Mouse (Mus musculus): Measurements from ENCODE around the gene 4931409K22Rik. TPM values are rescaled to one million over a fixed set of nuclear protein-coding genes. Genes with fewer than 3 reads are reported as not detected.
A peak's percentile ranks its signal among the peaks of the same experiment; 100 is the strongest.

4931409K22Rik gene
- polyA plus RNA-seq (2017; shearing (Covaris generic)) = not detected

DNA sequence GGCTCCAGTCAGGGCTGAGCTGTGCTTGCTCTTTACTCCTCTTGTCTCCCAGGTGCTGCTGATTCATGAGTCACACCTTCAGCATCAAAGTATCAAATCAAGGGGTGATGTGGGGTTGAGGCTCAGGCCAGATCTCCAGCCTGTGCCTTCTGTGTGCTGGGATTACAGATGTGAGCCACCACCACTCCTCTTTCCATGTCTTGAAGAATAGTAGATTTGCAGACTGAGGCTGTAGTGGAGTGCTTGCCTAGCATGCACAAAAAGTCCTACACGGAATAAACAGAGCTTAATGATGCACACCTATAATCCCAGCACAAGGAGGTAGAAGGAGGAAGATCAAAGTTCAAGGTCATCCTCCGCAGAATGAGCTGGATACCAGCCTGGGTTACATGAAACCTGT lies at the start of gene 4931409K22Rik:
Gene 4931409K22Rik (minus strand): TSS at position 101 of the 400 bp plus-strand sequence.
- ATAC-seq = no peak

DNA sequence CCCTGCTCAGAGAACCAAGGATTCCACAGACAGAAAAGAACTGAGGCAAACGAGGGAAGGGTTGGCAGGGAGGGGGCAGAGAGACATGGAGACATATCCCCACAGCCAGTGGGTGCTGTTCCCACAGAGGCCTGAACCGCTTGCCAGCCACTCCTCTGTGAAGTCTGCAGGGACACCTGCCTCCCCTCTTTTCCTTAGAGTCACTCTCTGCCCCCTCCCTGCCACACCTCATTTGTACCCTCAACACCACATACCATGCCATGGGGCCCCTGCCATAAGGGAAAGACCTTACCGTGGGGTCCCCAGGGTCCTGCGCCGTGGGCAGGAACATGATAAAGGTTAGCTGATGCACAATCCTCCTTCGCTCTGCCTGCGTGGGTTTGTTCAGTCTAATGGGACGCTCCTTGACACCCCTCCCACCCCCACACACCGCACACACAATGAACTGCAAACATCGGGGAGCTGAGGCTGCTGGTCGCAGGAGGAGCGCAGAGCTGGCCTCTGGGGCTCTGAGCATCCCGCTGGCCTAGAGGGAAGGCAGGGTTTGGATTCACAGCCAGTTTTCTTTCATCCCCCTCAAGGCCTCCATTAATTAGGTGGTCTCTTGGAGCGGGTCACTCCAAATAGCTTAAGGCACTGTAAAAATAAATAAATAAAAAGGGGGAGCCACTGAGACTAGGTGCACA lies 49.5 kb upstream of the 4931409K22Rik start:
- no peak for ATAC-seq

DNA sequence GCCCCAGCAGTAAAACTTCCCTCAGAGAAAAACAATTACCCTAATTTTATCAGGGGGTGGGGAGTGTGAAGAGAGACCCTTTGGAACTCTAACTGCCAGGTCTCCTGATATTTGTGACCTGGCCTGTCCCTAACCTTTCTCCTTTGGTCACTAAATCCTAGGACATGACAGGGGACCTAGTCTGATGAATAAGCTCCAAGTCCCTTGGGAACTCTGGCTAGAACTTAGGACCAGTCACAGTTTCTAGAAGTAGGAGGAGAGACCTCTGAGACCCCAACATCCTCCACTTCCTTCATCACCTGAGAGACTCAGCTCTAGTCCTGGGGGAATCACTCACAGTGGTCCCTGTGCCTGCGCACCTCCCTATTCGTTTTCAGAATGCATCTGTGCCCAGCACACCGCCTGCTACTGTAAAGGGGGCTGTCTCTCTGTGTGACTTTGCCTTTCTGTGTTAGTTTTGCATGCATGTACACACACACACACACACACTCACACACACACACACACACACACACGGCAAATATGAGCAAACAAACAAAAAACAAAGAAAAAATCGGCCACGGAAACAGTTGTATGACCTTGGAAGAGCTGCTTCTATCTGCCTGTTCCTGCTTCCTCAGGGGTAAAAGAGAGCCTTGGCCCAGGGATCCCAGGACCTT lies 48.8 kb upstream of the 4931409K22Rik start:
- no peak for ATAC-seq

DNA sequence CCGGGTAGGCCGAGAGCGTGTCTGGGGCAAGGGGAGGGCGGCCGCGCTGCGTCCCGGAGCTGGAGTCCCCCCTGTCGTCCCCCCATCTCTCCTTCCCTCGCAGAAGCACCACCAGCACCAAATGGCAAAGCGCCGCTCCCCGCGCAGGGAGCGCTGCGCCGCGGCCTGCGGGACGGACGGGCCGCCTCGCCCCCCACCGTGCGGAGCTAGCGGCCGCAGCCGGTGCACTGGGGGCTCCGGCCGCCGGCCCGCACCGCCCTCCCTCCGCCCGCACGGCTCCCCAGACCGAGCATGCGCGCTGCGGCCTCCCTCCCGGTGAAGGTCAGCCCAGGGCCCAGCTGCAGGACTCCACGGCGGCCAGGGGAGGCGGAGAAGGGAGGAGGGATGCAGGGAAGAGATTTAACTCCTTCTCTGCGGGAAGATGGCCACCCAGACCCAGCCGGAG lies 48.1 kb upstream of the 4931409K22Rik start:
- ATAC-seq = no peak

DNA sequence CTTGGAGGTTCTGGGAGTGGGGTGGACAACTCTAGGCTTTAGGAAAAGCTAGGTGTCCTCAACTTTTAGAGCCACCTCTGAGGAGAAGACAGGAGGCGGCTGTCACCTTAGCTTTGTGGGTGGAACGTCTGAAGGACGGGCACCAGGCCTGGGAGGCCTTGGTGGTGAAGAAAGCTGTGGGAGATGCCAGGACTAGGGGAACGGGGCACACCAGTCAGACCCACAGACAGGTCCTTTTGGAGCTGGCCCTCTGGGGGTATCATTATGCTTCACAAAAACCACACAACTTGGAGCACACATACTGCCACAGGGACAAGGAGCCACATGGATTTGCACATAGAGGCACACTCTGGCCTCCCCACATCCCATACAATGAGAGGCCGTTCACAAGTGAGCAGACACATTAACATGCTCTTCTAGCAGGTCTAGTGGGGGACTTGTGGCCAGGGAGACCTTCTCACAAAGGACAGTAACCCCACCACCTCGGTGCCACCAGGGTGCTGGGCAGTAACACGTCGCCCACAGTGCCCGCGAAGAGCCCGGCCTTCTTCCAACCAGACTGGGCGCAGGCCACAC lies 47.6 kb upstream of the 4931409K22Rik start:
- ATAC-seq = no peak

DNA sequence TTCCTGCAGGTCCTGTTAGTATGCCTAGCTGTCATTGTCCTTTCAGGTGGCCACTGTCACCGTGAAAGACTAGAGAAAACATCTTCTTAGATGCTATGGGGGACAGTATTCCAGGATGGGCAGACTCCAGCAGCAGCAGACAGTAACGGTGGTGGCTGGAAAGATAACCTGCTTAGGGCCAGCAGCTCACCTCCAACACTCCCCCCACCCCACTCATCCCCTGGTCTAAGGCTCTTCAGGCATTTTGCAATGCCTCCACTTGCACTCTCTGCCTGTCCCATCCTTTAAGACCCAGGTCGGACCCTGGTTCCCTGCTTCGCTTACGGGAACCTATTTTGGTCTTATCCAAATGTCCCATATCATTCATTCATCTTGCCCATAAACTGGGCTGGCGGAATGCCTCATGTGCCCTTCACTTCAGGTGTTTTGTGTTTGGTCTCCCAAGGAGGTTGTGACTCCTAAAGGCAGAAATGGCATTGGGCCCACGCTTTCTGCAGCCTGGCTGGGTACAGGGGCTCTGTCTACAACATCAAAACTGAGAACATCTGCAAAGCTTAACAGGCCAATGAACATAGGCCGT lies 46.9 kb upstream of the 4931409K22Rik start:
- no peak for ATAC-seq

DNA sequence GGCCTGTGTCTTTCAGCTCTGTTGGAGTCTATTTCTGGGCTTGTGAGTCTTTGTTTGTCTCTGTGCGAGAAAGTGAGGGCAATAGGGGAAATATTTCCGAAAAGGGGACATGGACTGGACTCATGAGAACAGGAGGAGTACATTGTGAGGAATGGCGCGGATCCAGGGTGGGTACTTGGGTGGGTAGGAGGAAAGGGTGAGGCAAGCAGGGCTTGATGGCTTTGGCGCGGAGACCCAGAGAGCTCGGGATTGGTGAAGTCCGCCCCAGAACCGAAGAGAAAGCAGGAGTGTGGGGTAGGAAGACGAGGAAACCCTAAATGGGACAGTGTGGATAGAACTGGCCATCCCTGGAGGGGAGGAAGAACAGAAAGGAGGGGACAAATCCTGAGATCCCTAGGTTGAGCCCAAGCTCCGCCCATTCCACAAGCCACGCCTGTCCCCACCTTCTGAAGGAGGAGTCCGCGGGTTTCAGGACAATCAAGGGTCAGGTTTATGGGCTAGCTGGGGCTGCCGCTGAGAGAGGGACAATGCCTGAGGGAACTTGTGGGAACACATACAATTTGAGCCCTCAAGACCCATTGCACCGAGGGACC lies 46.2 kb upstream of the 4931409K22Rik start:
- no peak for ATAC-seq

DNA sequence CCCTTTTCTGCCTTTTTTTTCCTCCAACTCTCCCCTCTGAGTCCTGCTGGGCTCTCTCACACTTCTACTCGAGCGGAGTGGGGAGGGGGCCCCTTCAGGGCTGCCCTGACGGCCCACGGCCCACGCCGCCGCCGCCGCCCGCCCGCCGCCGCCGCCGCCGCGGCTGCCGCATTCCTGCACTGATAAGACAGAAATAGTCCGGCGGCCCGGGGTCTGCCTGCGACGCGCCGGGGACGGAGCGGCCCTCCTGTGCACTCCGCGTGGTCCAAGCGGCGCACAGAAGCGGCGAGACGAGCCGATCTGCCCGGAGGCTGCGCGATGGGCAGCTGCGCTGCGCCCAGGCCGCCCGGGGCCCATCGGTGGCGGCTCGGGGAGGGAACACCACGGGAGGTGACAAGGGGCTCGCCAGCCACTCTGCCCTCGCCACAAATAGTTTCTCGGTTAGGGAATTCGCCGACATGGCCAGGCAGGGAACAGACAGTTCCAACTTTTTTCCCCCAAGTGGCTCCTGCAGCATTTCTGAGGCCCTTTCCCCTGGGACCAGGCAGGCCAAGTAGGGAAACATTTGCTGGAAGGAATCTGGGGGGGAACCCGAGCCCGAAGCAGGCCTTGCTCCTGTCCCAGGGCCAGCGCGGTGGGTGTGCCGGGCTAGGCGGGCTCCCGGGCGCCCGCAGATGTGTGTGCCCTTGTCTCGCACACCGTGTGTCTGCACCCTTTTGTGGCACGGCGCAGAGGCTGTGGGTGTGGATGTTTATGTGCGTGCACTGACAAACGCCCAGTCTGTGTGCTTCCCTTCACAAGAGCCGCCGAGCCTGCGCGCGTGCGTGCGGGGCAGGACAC lies 45.5 kb upstream of the 4931409K22Rik start:
- ATAC-seq = peak; percentile 67

DNA sequence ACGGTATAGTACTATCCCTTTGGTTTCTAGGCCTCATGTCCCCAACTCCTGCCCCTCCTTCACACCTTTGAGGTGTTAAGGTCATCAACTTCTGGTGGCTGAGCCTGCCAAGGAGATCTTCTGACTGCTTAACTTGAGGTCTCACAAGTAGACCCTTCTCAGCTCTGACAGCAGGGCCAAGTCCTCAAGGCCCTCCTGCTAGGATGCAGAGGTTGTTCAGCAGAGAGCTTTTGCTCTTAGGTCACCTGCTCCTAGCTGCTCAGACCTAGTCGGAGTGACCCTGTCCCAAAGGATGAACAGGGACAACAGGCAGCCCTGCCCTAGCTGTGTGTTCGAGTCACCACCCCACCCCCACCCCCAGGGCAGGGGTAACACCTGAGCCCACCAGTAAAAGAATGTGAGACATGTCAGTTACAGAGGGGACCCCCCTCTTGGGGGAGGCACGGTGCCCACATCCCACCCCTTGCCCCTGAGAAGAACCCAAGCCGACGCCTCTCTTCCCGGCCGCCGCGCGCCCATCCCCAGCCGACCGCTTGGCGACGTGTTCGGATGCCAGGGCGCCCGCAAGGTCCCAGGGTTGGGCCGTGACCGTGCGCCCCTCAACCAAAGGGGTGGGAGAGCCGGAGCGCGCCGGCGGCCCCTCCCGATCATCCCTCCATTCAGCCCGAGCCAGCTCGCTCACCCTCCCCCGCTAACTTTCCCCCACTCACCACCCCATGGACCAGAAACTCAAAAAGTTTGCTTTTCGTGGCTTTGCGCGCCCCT lies 44.6 kb upstream of the 4931409K22Rik start:
- no peak for ATAC-seq

DNA sequence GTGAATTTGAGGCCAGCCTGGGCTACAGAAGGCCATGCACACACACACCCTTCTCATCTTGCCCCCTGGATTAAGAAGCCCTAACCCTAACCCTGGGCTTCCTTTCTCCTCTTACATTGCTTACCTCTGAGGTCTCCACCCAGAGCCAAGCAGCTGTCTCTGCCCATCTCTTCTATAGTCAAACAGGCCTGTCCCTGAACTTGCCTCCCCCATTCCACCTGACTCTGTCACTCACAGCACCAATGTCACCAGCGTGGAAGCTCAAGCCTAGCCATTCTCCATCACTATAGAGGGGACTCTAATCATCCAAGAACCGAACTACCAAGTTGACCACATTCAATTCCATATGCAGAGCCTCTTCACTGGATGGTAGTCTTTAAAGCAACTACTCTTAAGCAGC lies 43.6 kb upstream of the 4931409K22Rik start:
- ATAC-seq = no peak

DNA sequence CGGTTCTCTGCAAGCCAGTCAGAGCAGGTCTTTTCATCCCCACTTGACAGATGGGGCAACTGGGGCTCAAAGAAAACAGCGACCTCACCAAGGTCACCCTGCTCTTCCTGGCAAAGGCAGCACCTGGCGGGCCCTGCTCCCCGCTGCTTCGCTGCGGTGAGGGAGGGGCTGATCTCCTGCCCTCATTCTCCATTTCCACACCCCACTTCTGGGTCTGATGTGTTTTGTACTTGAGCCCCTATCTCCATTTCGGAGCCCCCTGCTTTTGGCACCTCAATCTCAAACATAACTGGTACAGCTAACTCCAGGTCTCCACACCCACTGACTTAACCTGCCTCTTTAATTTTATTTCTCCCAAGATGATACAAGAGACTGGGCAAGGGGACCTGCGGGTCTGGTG lies 42.5 kb upstream of the 4931409K22Rik start:
- ATAC-seq = no peak

DNA sequence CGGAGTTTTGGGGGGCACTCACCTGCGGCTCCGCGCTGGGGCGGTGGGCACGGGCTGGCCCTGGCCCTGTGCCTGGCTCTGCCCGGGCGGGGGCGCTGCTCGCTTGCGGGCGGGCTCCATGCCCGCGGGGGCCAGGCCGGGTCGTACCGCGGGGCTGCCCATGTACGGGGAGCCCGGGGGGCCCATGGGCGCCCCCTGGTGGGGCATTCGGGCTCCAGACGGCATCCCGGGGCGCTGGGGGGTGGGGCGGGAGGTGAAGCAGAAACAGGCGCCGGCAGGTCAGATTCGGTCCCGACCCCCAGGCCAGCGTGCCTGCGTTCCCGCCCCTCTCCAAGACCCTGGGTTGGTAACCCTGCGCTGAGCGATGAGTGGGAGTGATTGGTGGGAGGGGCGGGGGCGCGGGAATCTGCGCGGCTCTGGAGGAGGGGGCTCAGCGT lies 42.0 kb upstream of the 4931409K22Rik start:
- no peak for ATAC-seq

DNA sequence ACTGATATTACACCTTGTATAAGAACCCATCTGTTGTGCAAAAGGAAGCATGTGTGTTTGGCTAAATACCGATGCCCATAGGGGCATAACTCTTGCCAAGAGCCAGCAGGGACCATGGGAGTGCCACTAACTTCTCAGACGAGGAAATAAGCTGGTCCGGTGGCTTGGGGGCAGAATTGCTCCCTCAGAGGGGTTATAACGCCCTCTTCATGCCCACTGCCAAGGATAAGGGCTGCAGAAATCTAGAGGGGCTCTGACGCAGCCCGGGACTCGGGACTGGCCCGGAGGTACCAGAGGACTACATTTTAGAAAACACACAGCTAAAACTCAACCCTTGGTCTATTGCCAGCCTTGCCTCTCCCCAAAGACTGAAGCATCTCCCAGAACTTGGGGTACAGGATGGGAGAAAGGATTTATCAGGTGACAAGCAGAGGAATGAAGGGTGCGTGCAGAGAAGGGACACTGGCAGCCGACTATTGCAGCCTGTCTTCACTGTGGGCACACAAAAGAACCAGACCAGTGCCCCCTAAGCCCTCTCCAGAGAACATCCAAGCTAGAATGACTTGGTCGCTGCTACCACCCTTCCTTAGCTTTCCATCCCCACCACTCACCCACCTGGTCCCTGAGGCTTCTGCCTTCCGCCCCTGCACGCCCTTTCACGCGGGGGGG lies 41.4 kb upstream of the 4931409K22Rik start:
- no peak for ATAC-seq

DNA sequence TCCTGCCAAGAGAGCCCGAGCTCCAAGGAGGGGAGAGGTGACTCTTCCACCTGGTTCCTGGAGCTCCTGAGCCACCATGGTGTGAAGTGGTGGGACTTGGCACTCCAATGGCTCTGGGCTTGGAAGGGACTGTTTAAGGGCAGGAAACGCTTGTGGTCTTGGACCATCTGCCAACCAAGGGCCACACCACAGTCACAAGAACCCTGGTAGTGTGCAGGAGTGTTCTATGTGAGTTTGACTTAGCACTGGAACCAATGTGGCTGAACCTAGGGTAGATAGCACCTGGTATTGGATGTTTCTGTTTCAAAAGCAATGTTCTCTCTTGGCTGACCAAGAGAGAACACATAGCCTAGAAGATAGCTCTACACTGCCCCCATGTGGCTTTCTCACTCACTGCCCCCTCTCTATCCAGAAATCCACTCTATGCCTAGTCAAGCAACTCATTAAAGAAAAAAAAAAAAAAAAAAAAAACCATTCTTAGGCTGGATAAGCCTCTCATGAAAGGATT lies 40.7 kb upstream of the 4931409K22Rik start:
- ATAC-seq = peak; percentile 78

DNA sequence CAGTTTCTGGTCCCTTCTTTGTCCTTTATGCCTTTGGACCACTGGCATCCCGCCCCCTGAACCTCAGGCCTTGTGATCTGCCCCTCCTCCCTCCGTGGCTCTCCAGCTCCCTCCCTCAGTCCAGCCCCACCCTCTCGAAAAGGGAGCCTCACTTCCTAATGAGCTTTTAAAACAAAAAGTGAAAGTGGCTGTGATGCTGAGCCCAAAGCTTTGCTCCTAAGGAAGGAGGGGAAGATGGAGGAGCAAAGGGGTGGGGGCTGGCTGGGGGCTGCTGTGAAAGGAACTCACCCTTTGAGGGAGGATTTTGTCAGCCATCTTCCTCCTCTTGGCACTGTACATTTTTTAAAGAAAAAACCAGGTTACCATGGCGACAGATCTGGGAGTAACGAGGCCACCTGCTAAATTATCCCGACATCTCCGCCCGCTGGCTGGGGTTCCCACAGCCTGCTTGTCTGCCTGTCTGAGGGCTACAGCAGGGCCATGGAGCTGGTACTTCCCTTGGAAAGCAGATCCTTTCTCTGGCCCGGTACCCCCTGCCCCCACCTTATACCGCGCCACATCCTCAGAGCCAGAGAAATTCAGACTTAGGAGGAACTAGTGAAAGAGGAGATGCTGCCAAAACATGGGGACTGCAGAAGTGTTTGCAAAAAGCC lies 40.0 kb upstream of the 4931409K22Rik start:
- peak; percentile 64 for ATAC-seq

DNA sequence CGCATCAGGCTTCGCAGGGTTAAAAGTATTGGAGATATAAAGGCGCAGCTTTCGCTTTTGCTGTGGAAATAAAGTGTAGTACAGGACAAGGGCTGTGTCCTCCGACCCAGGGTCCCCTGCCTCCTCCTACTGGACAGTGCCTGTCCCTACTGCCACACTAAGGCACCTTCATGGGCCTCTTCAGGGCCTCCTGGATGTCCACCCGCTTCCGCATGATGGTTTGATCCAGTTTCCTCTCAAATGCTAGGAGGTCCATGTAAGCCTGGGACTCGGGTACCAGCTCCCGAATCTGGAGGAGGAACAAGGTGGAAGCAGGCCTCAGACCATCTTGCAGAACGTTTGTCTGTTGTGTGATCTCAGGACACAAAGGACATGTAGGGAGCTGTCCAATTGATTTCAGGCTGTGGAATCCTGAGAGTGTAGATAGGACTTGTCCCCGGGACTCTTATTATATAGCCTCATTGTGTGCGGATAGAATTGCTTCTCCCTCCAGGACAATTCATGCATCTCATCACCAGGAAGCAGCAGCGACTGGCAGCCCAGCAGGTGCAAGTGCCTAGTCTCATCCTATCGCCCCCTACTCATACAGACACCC lies 39.3 kb upstream of the 4931409K22Rik start:
- ATAC-seq = no peak

DNA sequence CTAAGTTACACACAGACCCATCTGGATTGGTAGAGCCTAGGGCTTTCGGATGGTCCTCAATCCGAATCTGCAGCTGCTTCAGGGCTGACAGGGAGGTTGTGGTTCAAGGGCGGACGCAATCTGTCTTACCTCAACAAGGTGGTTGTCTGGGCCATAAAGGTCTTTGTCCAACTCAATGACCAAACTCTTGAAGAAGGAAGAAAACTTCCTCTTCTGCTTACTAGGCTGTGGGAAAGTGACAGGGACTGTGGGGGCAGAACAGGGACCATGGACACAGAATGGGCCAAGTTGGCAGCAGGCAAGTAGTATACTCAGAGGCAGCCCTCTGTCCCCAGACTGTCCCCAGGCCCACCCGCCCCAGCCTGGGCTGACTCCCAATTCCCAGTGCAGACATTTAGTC lies 38.7 kb upstream of the 4931409K22Rik start:
- ATAC-seq = no peak

DNA sequence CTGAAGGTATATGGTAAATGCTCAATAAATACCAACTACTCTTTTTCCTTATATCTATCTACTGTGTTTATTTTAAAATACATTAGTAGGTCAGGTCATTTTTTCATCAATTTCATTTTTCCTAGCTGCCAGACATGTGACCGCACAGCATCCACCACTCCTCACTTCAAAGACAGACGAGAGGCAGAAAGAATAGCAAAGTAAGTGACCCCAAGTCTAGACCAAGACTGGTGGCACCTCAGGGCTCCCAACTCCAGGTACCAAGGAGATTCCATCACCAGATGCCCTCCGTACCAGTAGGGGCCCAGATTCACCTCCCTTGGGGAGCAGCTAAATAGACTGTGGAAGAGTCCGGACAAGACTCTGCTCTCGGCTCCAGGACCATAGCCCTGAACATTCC lies 37.7 kb upstream of the 4931409K22Rik start:
- ATAC-seq = no peak

DNA sequence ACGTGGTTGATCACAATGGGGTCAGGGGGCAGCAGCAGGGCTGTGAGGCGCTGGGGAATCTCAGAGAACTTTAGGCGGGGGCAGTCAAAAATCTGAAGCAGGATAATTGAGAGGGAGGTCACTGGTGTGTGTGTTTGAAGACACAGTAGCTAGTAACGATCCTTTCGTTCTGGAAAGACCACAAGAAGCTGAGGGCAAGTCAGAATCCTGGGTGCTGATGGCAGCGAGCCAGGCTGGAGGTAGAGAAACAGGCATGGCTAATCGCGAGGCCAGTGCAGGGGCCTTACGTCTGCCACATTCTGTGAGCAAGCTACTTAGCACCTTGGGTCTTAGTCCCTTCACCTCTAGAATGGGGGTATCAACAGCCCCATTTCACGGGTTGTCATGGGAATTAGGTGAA lies 37.3 kb upstream of the 4931409K22Rik start:
- no peak for ATAC-seq

DNA sequence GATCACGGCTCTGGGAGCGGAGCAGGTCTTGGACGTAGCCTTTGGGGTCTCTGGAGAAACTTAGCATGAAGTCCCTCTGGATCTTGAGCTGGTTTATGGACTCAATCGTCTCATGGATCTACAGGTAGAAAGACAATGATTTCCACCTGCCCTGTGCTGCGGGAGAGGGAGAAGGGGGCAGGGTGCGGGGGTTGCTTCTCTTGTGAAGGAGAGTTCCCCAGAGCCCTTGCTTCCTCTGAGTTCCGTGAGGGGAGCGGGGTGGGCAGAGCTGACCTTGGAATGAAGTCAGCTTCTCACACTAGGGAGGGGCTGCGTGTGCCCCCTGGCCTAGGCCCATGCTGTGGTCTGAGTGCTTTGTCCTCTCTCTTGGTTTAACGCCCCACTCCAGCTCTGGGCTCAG lies 36.6 kb upstream of the 4931409K22Rik start:
- no peak for ATAC-seq
